Comparison of ENCODE assay signal across 10 mouse cellular contexts in the genomic region with DNA sequence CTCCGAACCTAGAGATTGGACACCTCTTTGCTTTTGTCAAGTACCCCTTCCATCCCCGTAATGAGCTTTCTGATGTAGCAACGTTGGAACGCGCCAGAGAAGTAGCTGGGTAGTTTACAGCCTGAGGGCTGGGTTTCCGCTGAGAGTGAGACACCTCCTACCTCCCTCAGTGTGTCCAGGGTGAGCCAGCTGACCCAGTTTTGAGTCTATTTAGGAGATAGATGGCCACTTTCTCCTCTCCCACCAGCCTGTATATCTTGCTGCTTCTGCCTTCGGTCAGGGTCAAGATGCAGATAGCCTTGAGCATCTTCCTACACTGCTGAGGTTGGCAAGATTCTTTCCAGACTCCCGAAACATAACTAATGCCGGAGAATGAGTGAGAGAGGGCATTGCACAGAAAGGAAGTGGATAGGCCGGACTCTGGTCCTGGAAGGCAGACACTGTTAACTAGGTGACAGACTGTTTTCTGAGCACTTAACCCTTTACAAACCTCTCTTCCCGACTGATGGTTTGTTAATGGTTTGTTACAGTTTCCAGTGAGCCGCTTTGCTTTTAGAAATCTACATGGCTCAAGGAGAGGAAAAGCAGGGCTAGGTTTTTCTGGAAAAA.
A peak's percentile ranks its signal among the peaks of the same experiment; 100 is the strongest.
DNase-seq lines count a peak whose midpoint lies in the region; ATAC-seq and TF ChIP-seq lines count a peak whose summit lies in the region.
"Had no signal": no experiment of that assay in that cellular context is flagged by ENCODE, and none has a peak within 500 bp of the region (broad histone marks: within the 10 kb centered on the region; RNA-seq: fewer than 3 reads in every experiment).

No protein-coding gene starts in this region.

- WGBS in hindbrain, postnatal 0 days, result 75% methylated on average over 12 of the region's 12 CpGs
- WGBS in hindbrain, embryonic 13.5 days, result 78% methylated on average over 12 of the region's 12 CpGs
- WGBS in heart, embryonic 13.5 days, result 22% methylated on average over 12 of the region's 12 CpGs
- WGBS in liver, embryonic 13.5 days (ENCODE audit: insufficient replicate concordance), result 54% methylated on average over 12 of the region's 12 CpGs
- 77% methylated on average over 12 of the region's 12 CpGs for WGBS in forebrain, embryonic 15.5 days

- no peak for DNase-seq in hindbrain, postnatal 0 days (ENCODE audit: low spot score)
- DNase-seq in liver, embryonic 13.5 days, result no peak
- no peak for DNase-seq in layer of hippocampus, postnatal 36 days

- no peaks in the 10 kb centered on the region for H3K9me3 ChIP-seq in hindbrain, postnatal 0 days (ENCODE audit: low read length)
- H3K9me3 ChIP-seq in hindbrain, embryonic 13.5 days, result no peaks in the 10 kb centered on the region
- H3K9me3 ChIP-seq in heart, embryonic 13.5 days, result no peaks in the 10 kb centered on the region
- no peaks in the 10 kb centered on the region for H3K9me3 ChIP-seq in liver, embryonic 13.5 days (replicated peaks)
- no peaks in the 10 kb centered on the region for H3K9me3 ChIP-seq in forebrain, embryonic 15.5 days
- H3K9me3 ChIP-seq: midbrain, embryonic 12.5 days had no signal

- ATAC-seq in hindbrain, postnatal 0 days, result no peak
- ATAC-seq in hindbrain, embryonic 13.5 days (ENCODE audit: low FRiP score), result no peak
- no peak for ATAC-seq in heart, embryonic 13.5 days (ENCODE audit: extremely low read depth, insufficient number of reproducible peaks, low FRiP score, low TSS enrichment)
- 0 out of 2 replicates have a peak, but pooled peaks have one; percentile 43 for ATAC-seq in liver, embryonic 13.5 days (ENCODE audit: low read depth)
- ATAC-seq in CD4-positive, CD25-positive, alpha-beta regulatory T cell, adult 4 months, result no peak
- no peak for ATAC-seq in forebrain, embryonic 15.5 days (replicated peaks)

- H3K27me3 ChIP-seq in hindbrain, postnatal 0 days (ENCODE audit: insufficient read depth, low read length), result no peaks in the 10 kb centered on the region
- no peaks in the 10 kb centered on the region for H3K27me3 ChIP-seq in hindbrain, embryonic 13.5 days
- no peaks in the 10 kb centered on the region for H3K27me3 ChIP-seq in heart, embryonic 13.5 days (replicated peaks)
- H3K27me3 ChIP-seq in liver, embryonic 13.5 days, result no peaks in the 10 kb centered on the region
- H3K27me3 ChIP-seq in forebrain, embryonic 15.5 days, result no peaks in the 10 kb centered on the region
- H3K27me3 ChIP-seq: midbrain, embryonic 12.5 days had no signal

- 0 out of 2 replicates have a peak overlapping the region, but pooled peaks have one; percentile 3 for H3K9ac ChIP-seq in hindbrain, postnatal 0 days (replicated peaks; ENCODE audit: low read length)
- no peak overlapping the region for H3K9ac ChIP-seq in hindbrain, embryonic 13.5 days
- peak overlapping the region; percentile 63 for H3K9ac ChIP-seq in heart, embryonic 13.5 days
- no peak overlapping the region for H3K9ac ChIP-seq in liver, embryonic 13.5 days
- no peak overlapping the region for H3K9ac ChIP-seq in forebrain, embryonic 15.5 days (replicated peaks)
- H3K9ac ChIP-seq: midbrain, embryonic 12.5 days had no signal

- TF ChIP-seq CTCF in hindbrain, postnatal 0 days (IDR thresholded peaks at IDR 0.05; ENCODE audit: low read depth), result no peak

- no peaks in the 10 kb centered on the region for H3K36me3 ChIP-seq in hindbrain, postnatal 0 days (ENCODE audit: insufficient read depth, low read length)
- no peaks in the 10 kb centered on the region for H3K36me3 ChIP-seq in hindbrain, embryonic 13.5 days
- H3K36me3 ChIP-seq in heart, embryonic 13.5 days, result 0 out of 2 replicates have a peak, but pooled peaks cover 3% of the 10 kb centered on the region
- H3K36me3 ChIP-seq in liver, embryonic 13.5 days, result no peaks in the 10 kb centered on the region
- no peaks in the 10 kb centered on the region for H3K36me3 ChIP-seq in forebrain, embryonic 15.5 days
- H3K36me3 ChIP-seq: midbrain, embryonic 12.5 days had no signal

- no peak overlapping the region for H3K4me3 ChIP-seq in hindbrain, postnatal 0 days (ENCODE audit: low read length)
- H3K4me3 ChIP-seq in hindbrain, embryonic 13.5 days, result no peak overlapping the region
- 0 out of 2 replicates have a peak overlapping the region, but pooled peaks have one; percentile 20 for H3K4me3 ChIP-seq in brown adipose tissue, adult 24 weeks (ENCODE audit: insufficient read depth, low read depth, low read length)
- H3K4me3 ChIP-seq in heart, embryonic 13.5 days, result no peak overlapping the region
- H3K4me3 ChIP-seq in liver, embryonic 13.5 days (replicated peaks), result no peak overlapping the region
- H3K4me3 ChIP-seq in forebrain, embryonic 15.5 days, result no peak overlapping the region
- H3K4me3 ChIP-seq: erythroblast, embryonic 14.5 days; midbrain, embryonic 12.5 days had no signal

- no peak overlapping the region for H3K4me2 ChIP-seq in hindbrain, postnatal 0 days (ENCODE audit: low read depth, low read length)
- H3K4me2 ChIP-seq in hindbrain, embryonic 13.5 days, result no peak overlapping the region
- peak overlapping the region; percentile 70 for H3K4me2 ChIP-seq in heart, embryonic 13.5 days
- peak overlapping the region; percentile 1; the same call in 1 of the 2 replicates for H3K4me2 ChIP-seq in liver, embryonic 13.5 days
- H3K4me2 ChIP-seq in forebrain, embryonic 15.5 days (replicated peaks), result no peak overlapping the region
- H3K4me2 ChIP-seq: midbrain, embryonic 12.5 days had no signal

- 0 out of 2 replicates have a peak overlapping the region, but pooled peaks have one; percentile 36 for H3K27ac ChIP-seq in hindbrain, postnatal 0 days
- no peak overlapping the region for H3K27ac ChIP-seq in hindbrain, embryonic 13.5 days
- peak overlapping the region; percentile 80 for H3K27ac ChIP-seq in brown adipose tissue, adult 24 weeks (replicated peaks; ENCODE audit: low read depth, low read length)
- peak overlapping the region; percentile 79 for H3K27ac ChIP-seq in heart, embryonic 13.5 days (replicated peaks)
- H3K27ac ChIP-seq in liver, embryonic 13.5 days, result 0 out of 2 replicates have a peak overlapping the region, but pooled peaks have one; percentile 16
- H3K27ac ChIP-seq in forebrain, embryonic 15.5 days (replicated peaks), result no peak overlapping the region
- H3K27ac ChIP-seq: midbrain, embryonic 12.5 days had no signal

- peaks cover 3% of the 10 kb centered on the region; the same call in 1 of the 2 replicates for H3K4me1 ChIP-seq in hindbrain, postnatal 0 days (ENCODE audit: insufficient read depth, low read length)
- H3K4me1 ChIP-seq in hindbrain, embryonic 13.5 days (replicated peaks), result peaks cover 26% of the 10 kb centered on the region
- H3K4me1 ChIP-seq in brown adipose tissue, adult 24 weeks (ENCODE audit: control insufficient read depth, insufficient read depth, insufficient read length, low read length), result peaks cover 16% of the 10 kb centered on the region
- H3K4me1 ChIP-seq in heart, embryonic 13.5 days, result peaks cover 67% of the 10 kb centered on the region
- peaks cover 30% of the 10 kb centered on the region for H3K4me1 ChIP-seq in liver, embryonic 13.5 days (replicated peaks)
- peaks cover 12% of the 10 kb centered on the region; the same call in 1 of the 2 replicates for H3K4me1 ChIP-seq in forebrain, embryonic 15.5 days

Comparison
In these comparisons a context has a peak if more than half of its experiments do, and no peak if none do; other contexts are left out.
1. H3K27ac ChIP-seq: peak in hindbrain, postnatal 0 days (single experiment), brown adipose tissue, adult 24 weeks (single experiment), heart, embryonic 13.5 days (single experiment) and liver, embryonic 13.5 days (single experiment); none in hindbrain, embryonic 13.5 days (single experiment) and forebrain, embryonic 15.5 days (single experiment).
2. H3K9ac ChIP-seq: peak in hindbrain, postnatal 0 days (single experiment) and heart, embryonic 13.5 days (single experiment); none in hindbrain, embryonic 13.5 days (single experiment), liver, embryonic 13.5 days (single experiment) and forebrain, embryonic 15.5 days (single experiment).
3. H3K4me2 ChIP-seq: peak in heart, embryonic 13.5 days (single experiment) and liver, embryonic 13.5 days (single experiment); none in hindbrain, postnatal 0 days (single experiment), hindbrain, embryonic 13.5 days (single experiment) and forebrain, embryonic 15.5 days (single experiment).